Mouse (Mus musculus) subcutaneous adipose tissue, adult 2 months (tissue): ENCODE results near the gene Asb15. TPM values are rescaled to one million over a fixed set of nuclear protein-coding genes. Genes with fewer than 3 reads are reported as not detected.

ENCODE experiments used
- polyA plus RNA-seq: library from polyadenylated mRNA; depleted of rRNA; stranded (reverse); fragments of >200 nt; gene quantifications from 2 replicates; pipeline ENCODE4 v1.2.3, GENCODE M21; 2012; ENCODE audit warnings: low replicate concordance; rRNA removed

Gene Asb15
- not detected in 2 replicates for polyA plus RNA-seq

DNA sequence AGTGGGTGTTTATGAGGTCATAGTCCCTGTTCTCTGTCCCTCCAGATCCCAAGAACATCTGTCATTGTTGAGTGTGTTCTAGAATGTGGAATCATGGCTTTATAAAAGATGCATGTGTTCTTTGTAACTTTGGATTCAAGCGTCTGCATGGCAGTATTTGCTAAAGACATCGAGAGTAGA is at the start of gene Asb15:
Gene Asb15, plus strand, starts transcription at position 81 of the 180 bp plus-strand sequence.

DNA sequence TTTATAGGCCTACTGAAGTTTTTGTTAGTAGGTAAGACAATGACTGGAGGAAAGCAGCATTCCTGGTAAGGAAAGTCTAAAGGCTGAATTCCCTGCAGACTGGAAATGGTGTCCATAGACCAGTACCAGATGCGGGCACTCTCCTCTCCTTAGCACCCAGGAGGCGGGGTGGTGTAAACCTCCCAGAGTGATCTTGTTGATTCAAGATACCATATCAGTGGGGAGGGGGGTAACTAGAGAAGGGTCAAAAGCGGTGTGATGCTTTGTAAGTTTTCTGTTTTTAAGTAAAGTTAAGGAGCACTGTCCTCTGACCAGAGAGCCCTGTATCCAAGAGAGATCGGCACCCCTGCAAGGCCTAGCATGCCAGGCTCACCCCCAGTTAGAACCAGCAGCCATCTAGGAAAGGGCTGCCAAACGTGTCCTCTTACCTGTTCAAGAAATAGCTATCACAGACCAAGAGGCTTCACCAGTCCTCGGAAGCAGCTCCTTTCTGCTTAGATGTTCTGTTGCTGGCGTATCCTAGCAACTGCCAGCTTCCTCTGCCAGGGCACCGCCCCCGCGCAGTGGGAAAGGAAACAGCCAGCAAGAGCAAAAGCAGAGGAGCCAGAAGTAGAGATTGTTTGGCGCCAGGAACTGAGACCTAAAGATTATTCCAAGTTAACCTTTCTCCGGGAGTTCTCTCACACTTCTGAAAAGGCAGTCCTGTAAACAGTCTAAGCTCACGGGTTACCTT is 13.2 kb upstream of the Asb15 start, which contains the start of gene Iqub:
Gene Iqub, minus strand, starts transcription at position 516 of the 733 bp plus-strand sequence.

DNA sequence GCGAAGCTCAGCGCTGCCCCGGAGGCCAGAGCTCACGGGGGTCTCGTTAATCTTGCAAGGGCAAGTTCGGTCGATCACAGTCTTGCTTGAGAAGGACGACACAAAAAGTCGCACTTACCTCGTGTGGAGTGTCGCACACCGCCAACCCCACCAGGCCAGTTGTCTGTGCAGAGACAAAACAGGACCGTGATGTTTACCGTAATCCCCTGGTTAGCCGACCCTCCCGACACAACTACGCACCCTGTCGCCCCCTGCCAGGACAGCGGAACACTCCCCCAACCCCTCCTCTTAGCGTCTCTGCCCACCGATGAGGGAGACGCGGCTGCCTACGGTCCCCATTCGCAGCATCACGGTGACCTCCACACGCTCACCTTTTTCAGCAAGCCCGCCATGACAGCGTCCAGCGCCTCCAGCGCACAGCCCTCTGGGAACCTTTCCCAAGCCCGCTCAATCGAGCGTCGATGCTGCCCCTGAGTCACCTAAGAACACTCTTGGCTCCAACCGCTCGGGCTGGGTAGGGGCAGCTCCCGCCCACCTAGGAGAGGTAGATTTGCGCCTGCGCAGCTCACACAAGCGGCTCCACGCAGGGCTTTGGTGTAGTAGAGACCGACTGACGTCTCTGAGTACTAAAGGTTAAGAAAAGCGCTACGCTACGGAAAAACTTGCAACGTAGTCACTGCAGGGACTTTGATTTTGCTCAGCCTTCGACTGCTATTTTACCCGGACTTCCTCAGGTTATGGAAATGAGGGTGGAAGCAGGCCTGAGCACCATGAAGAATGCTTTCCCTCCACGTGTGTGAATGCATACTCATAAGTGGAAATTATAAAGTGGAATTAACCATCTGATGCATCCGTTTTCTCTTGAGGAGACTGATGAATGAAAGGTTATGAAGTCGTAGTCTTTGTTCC is 535 bp upstream of the Asb15 start, which contains the start of gene Ndufa5:
Gene Ndufa5, minus strand, starts transcription at position 859 of the 909 bp plus-strand sequence.

DNA sequence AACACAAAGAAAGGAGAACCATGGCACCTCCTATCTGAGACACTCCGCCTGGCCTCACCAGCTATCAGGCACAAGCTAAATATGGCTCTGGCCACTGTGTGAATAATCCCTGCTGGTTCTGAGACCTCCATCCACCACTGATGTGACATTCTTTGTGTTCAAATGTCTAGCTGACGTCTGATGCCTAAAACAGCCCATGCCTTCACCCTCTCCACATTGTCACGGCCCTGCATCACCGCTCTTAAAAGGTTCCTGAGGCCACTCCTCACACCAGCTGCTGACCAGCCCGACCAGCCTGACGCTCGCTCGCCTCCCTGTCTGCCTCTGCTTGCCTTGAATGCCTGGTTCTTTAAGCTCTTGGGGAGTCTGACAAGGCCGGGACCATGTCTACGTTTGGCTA is 69.6 kb downstream of the Asb15 start, which contains the start of gene Lmod2:
Gene Lmod2, plus strand, starts transcription at position 263 of the 400 bp plus-strand sequence.

Other genes starting within 250 kb of the Asb15 start
- gene Iqub, start 13.1 kb upstream of the Asb15 start, polyA plus RNA-seq = 0.08 TPM in 1 of 2 replicates, not detected in the other
- gene Ndufa5, start 131 bp upstream of the Asb15 start, polyA plus RNA-seq = 4.1 TPM in 2 replicates
- not detected in 2 replicates for gene Lmod2, start 69.6 kb downstream of the Asb15 start, polyA plus RNA-seq
- 17.4 and 43.5 TPM in 2 replicates for gene Wasl, start 136.9 kb downstream of the Asb15 start, polyA plus RNA-seq
- not detected in 2 replicates for gene Hyal6, start 205.1 kb downstream of the Asb15 start, polyA plus RNA-seq
- gene Hyal4, start 220.2 kb downstream of the Asb15 start, polyA plus RNA-seq = not detected in 2 replicates